Mouse (Mus musculus) testis, adult 2 months (tissue): ENCODE data around the gene H2afy2.

Experiments
- CTCF ChIP-seq: fragments of 200-500 bp; IDR thresholded peaks from 2 replicates; pipeline ENCODE4 v1.5.1; 2012; ENCODE audit warnings: low read depth, mild to moderate bottlenecking, inconsistent platforms, low read length, moderate library complexity; ENCODE audit not compliant: control insufficient read depth, insufficient read depth, insufficient replicate concordance
- POLR2A ChIP-seq: fragments of 200-500 bp; IDR thresholded peaks from 2 replicates; pipeline ENCODE4 v1.6.1; 2012; ENCODE audit warnings: low read depth, mild to moderate bottlenecking, inconsistent platforms, low read length, moderate library complexity; ENCODE audit not compliant: control insufficient read depth

GRCm38 (mm10) chr10:61722215-61722614, 61.7 kb downstream of the H2afy2 start:
- TF ChIP-seq POLR2A = no peak
- no peak for TF ChIP-seq CTCF
